Mouse (Mus musculus) heart, postnatal 0 days (tissue): ENCODE results near the gene Smpd3. TPM values are rescaled to one million over a fixed set of nuclear protein-coding genes. Genes with fewer than 3 reads are reported as not detected.

Source experiments
- ATAC-seq: fragments of 200-750 bp; cut with Nextera tagmentation; 2 replicates; pipeline ENCODE4 v1.8.0; 2017; ENCODE audit warnings: low read depth, moderate number of reproducible peaks, moderate library complexity; ENCODE audit not compliant: insufficient read depth
- DNase-seq: peaks from one replicate; pipeline ENCODE4 v3.0.0-alpha.2; 2016; ENCODE audit warnings: low spot score
- H3K27ac ChIP-seq: fragments of 300-500 bp; sonication (generic); 2 replicates; pipeline ENCODE4 v1.5.1; 2014; ENCODE audit warnings: low read depth, mild to moderate bottlenecking
- H3K27me3 ChIP-seq: fragments of 300-500 bp; sonication (generic); 2 replicates; pipeline ENCODE4 v1.6.1; 2014; ENCODE audit warnings: low read length, mixed read lengths; ENCODE audit not compliant: control insufficient read depth, insufficient read depth
- H3K36me3 ChIP-seq: fragments of 300-500 bp; sonication (generic); replicated peaks from 2 replicates; pipeline ENCODE4 v1.6.1; 2014; ENCODE audit warnings: low read length, mixed read lengths; ENCODE audit not compliant: control insufficient read depth, insufficient read depth
- H3K4me1 ChIP-seq: fragments of 300-500 bp; sonication (generic); 2 replicates; pipeline ENCODE4 v1.6.1; 2014; ENCODE audit warnings: antibody characterized with exemption; ENCODE audit not compliant: control insufficient read depth, insufficient read depth
- H3K4me2 ChIP-seq: fragments of 300-500 bp; sonication (generic); 2 replicates; pipeline ENCODE4 v1.6.1; 2014; ENCODE audit warnings: low read depth, mild to moderate bottlenecking, low read length, moderate library complexity
- H3K4me3 ChIP-seq: fragments of 300-500 bp; sonication (generic); 2 replicates; pipeline ENCODE4 v1.5.1; 2014; ENCODE audit warnings: low read depth, low read length
- H3K9ac ChIP-seq: fragments of 300-500 bp; sonication (generic); replicated peaks from 2 replicates; pipeline ENCODE4 v1.6.1; 2014; ENCODE audit warnings: low read depth, low read length, mixed read lengths
- H3K9me3 ChIP-seq: fragments of 300-500 bp; sonication (generic); replicated peaks from 2 replicates; pipeline ENCODE4 v1.6.1; 2016; ENCODE audit warnings: low read length; ENCODE audit not compliant: control insufficient read depth
- CTCF ChIP-seq: IDR thresholded peaks from 2 replicates; pipeline ENCODE4 v1.5.1; 2016; ENCODE audit warnings: antibody characterized with exemption, control low read depth, low read depth
- EP300 ChIP-seq: IDR thresholded peaks from 2 replicates; pipeline ENCODE4 v1.6.1; 2016; ENCODE audit warnings: antibody characterized with exemption, low read depth
- WGBS: fragments of 180-500 bp; shearing (Covaris S2); extraction: QIAGEN DNeasy Blood & Tissue Kit; methylation state at CpG from one replicate; pipeline ENCODE4 v1.1.7; 2014; 5-methylcytosine and 5-hydroxymethylcytosine counted together
- polyA plus RNA-seq: library from polyadenylated mRNA; unstranded; fragments of >200 nt; fragmentation: Nextera tagmentation; extraction: Ambion mirVana; gene quantifications from 2 replicates; pipeline ENCODE4 v1.2.1, GENCODE M21; 2015
- total RNA-seq: library from RNA; depleted of rRNA; stranded (reverse); fragments of >200 nt; gene quantifications from 2 replicates; pipeline ENCODE4 v1.2.3, GENCODE M21; 2014; ENCODE audit warnings: low replicate concordance

Gene Smpd3
- total and polyA plus RNA-seq, 2 experiments from 2014 or later, result 2.4 to 6.5 TPM

DNA sequence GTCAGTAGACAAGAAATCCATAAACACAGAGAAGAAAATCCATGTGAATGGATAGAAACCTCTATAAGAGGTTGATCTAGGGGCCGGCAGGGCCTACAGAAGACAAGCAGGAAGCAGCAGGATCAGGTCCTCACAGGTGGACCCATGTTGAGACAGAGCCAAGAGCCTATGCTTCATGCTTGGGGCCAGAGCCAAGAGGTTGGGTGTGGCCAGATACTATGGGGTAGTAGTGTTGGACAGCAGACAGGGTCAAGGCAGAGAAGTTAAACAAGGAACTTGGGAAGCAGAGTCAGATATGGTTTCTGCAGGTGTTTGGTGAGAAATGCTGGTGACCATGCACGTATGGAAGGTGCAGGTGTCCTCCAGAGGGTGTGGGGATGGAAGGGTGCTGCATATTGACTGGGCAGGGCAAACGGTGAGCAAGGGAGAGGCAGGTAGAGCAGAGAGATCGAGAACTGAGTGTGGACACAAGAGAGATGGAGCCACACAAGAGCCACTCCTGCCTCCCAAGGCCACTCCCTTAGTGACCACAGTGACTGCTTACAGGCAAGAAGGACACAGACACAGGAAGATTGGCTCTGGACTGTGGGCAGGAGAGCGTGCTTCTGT lies 61.0 kb downstream of the Smpd3 start:
- WGBS, result 88% methylated on average over 5 of the region's 5 CpGs
- DNase-seq, result no peak
- H3K4me1 ChIP-seq, result 0 out of 2 replicates have a peak, but pooled peaks cover 4% of the 10 kb centered on the region
- H3K4me3 ChIP-seq, result no peak overlapping the region
- no peak for ATAC-seq
- no peak overlapping the region for H3K4me2 ChIP-seq
- H3K27ac ChIP-seq, result no peak overlapping the region
- no peaks in the 10 kb centered on the region for H3K36me3 ChIP-seq
- H3K9ac ChIP-seq, result no peak overlapping the region
- TF ChIP-seq CTCF (no peak), EP300 (no peak)
- no peaks in the 10 kb centered on the region for H3K27me3 ChIP-seq
- no peaks in the 10 kb centered on the region for H3K9me3 ChIP-seq

- H3K9me3 ChIP-seq, result no peaks in the 10 kb centered on the region
- no peak overlapping the region for H3K27ac ChIP-seq
- H3K36me3 ChIP-seq, result no peaks in the 10 kb centered on the region
- H3K4me3 ChIP-seq, result no peak overlapping the region
- peaks cover 30% of the 10 kb centered on the region; the same call in 1 of the 2 replicates for H3K4me1 ChIP-seq
- no peak for DNase-seq
- H3K27me3 ChIP-seq, result no peaks in the 10 kb centered on the region
- 80% methylated on average over 3 of the region's 3 CpGs for WGBS
- no peak overlapping the region for H3K4me2 ChIP-seq
- no peak for TF ChIP-seq CTCF
- no peak for TF ChIP-seq EP300
- no peak for ATAC-seq
- H3K9ac ChIP-seq, result no peak overlapping the region
Measured at GRCm38 (mm10) chr8:106273468-106273867, 64.3 kb downstream of the Smpd3 start.

- no peaks in the 10 kb centered on the region for H3K9me3 ChIP-seq
- H3K27ac ChIP-seq, result peak overlapping the region; percentile 14; the same call in 1 of the 2 replicates
- H3K4me3 ChIP-seq, result no peak overlapping the region
- DNase-seq, result peak; percentile 76
- H3K4me2 ChIP-seq, result no peak overlapping the region
- no peaks in the 10 kb centered on the region for H3K36me3 ChIP-seq
- peaks cover 30% of the 10 kb centered on the region; the same call in 1 of the 2 replicates for H3K4me1 ChIP-seq
- no peaks in the 10 kb centered on the region for H3K27me3 ChIP-seq
- TF ChIP-seq CTCF (no peak), EP300 (no peak)
- 25% methylated on average over 4 of the region's 4 CpGs for WGBS
- peak; percentile 54; the same call in 1 of the 2 replicates for ATAC-seq
- H3K9ac ChIP-seq, result no peak overlapping the region
Measured at GRCm38 (mm10) chr8:106271378-106271777, 66.4 kb downstream of the Smpd3 start.

- TF ChIP-seq CTCF, result no peak
- TF ChIP-seq EP300, result no peak
- ATAC-seq, result no peak
- H3K9ac ChIP-seq, result no peak overlapping the region
- H3K4me3 ChIP-seq, result no peak overlapping the region
- H3K9me3 ChIP-seq, result no peaks in the 10 kb centered on the region
- no peak overlapping the region; the same call in 1 of the 2 replicates for H3K27ac ChIP-seq
- H3K27me3 ChIP-seq, result no peaks in the 10 kb centered on the region
- no peak for DNase-seq
- no peaks in the 10 kb centered on the region for H3K36me3 ChIP-seq
- WGBS, result 50% methylated on average over 5 of the region's 5 CpGs
- peaks cover 30% of the 10 kb centered on the region; the same call in 1 of the 2 replicates for H3K4me1 ChIP-seq
- H3K4me2 ChIP-seq, result no peak overlapping the region
Measured at GRCm38 (mm10) chr8:106270804-106271203, 67.0 kb downstream of the Smpd3 start.

DNA sequence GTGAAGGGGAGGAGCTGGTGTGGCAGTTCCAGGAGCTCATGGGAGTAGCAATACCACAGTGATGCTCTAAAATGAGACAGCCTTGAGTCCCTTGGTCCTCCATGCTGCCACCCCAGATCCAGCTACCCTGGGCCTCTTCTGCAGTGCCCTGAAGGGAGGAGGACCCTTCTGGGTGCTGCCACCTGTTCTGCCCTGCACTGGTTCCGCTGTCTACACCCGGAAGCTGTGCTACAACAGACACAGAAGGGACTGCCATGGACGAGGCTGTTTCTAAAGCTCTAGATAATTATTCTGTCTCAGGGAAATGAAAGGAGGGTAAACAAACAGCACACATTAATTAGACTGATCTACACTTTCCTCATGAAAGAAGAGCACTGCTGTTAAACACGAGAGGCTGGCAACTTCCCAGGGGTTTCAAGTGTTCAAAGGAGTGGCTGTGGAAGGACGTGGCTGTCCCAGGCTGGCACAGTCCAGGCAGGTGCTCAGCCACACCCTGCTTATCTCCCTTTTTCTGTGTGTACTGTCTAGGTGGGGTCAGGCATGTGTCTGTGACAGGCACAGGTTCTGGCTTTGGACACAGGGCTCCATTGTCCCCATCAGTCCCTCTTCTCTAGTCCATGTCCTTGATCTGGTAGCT lies 69.0 kb downstream of the Smpd3 start:
- H3K36me3 ChIP-seq, result no peaks in the 10 kb centered on the region
- ATAC-seq, result no peak
- TF ChIP-seq CTCF (no peak), EP300 (no peak)

More for the DNA sequence above, 69.0 kb downstream of the Smpd3 start:
- no peak for DNase-seq
- no peak overlapping the region for H3K4me2 ChIP-seq
- H3K4me1 ChIP-seq, result peaks cover 30% of the 10 kb centered on the region; the same call in 1 of the 2 replicates
- no peaks in the 10 kb centered on the region for H3K27me3 ChIP-seq
- no peak overlapping the region for H3K9ac ChIP-seq
- WGBS, result 59% methylated on average over 5 of the region's 5 CpGs
- H3K4me3 ChIP-seq, result no peak overlapping the region
- H3K9me3 ChIP-seq, result no peaks in the 10 kb centered on the region
- no peak overlapping the region for H3K27ac ChIP-seq
